Mouse (Mus musculus): ENCODE measurements around the gene Olfr221. TPM values are rescaled to one million over a fixed set of nuclear protein-coding genes. Genes with fewer than 3 reads are reported as not detected.

Olfr221 gene
- polyA plus RNA-seq, 1 experiment from 2014 or later, result not detected

Other genes with a start within 250 kb of the Olfr221 start
- not detected in 2 replicates for gene AY358078, start 242.4 kb downstream of the Olfr221 start, polyA plus RNA-seq (2015; fragmentation: Nextera tagmentation; extraction: Ambion mirVana)
- 0.42 TPM in 1 of 2 replicates, not detected in the other for gene Ear6, start 188.8 kb downstream of the Olfr221 start, polyA plus RNA-seq (2015; fragmentation: Nextera tagmentation; extraction: Ambion mirVana)
- gene Mettl17, start 157.6 kb downstream of the Olfr221 start, polyA plus RNA-seq (2015; fragmentation: Nextera tagmentation; extraction: Ambion mirVana), result 83.5 and 90.9 TPM in 2 replicates
- 1.5 and 2.0 TPM in 2 replicates for gene Slc39a2, start 149.6 kb downstream of the Olfr221 start, polyA plus RNA-seq (2015; fragmentation: Nextera tagmentation; extraction: Ambion mirVana)
- 268 and 281 TPM in 2 replicates for gene Ndrg2, start 128.3 kb downstream of the Olfr221 start, polyA plus RNA-seq (2015; fragmentation: Nextera tagmentation; extraction: Ambion mirVana)
- not detected in 2 replicates for gene Tppp2, start 124.0 kb downstream of the Olfr221 start, polyA plus RNA-seq (2015; fragmentation: Nextera tagmentation; extraction: Ambion mirVana)
- not detected in 2 replicates for gene Rnase13, start 119.7 kb downstream of the Olfr221 start, polyA plus RNA-seq (2015; fragmentation: Nextera tagmentation; extraction: Ambion mirVana)
- gene Arhgef40, start 57.7 kb downstream of the Olfr221 start, polyA plus RNA-seq (2015; fragmentation: Nextera tagmentation; extraction: Ambion mirVana), result 71.3 and 82.7 TPM in 2 replicates
- gene Tmem253, start 26.8 kb downstream of the Olfr221 start, polyA plus RNA-seq (2015; fragmentation: Nextera tagmentation; extraction: Ambion mirVana), result 0.88 and 1.4 TPM in 2 replicates
- gene Zfp219, start 21.7 kb downstream of the Olfr221 start, polyA plus RNA-seq (2015; fragmentation: Nextera tagmentation; extraction: Ambion mirVana), result 25.3 and 28.6 TPM in 2 replicates
- gene Hnrnpc, start 61.6 kb upstream of the Olfr221 start, polyA plus RNA-seq (2015; fragmentation: Nextera tagmentation; extraction: Ambion mirVana), result 424 and 500 TPM in 2 replicates
- gene Rpgrip1, start 68.2 kb upstream of the Olfr221 start, polyA plus RNA-seq (2015; fragmentation: Nextera tagmentation; extraction: Ambion mirVana), result 42.6 and 46.0 TPM in 2 replicates
- 36.8 and 45.9 TPM in 2 replicates for gene Supt16, start 155.0 kb upstream of the Olfr221 start, polyA plus RNA-seq (2015; fragmentation: Nextera tagmentation; extraction: Ambion mirVana)
- 30.0 and 30.5 TPM in 2 replicates for gene Chd8, start 215.3 kb upstream of the Olfr221 start, polyA plus RNA-seq (2015; fragmentation: Nextera tagmentation; extraction: Ambion mirVana)
- gene Tox4, start 236.7 kb upstream of the Olfr221 start, polyA plus RNA-seq (2015; fragmentation: Nextera tagmentation; extraction: Ambion mirVana), result 51.0 and 52.5 TPM in 2 replicates
- 47.5 and 50.0 TPM in 2 replicates for gene Rab2b, start 237.1 kb upstream of the Olfr221 start, polyA plus RNA-seq (2015; fragmentation: Nextera tagmentation; extraction: Ambion mirVana)